Mouse (Mus musculus) urinary bladder, postnatal 36 days (tissue): ENCODE data around the gene Saxo2.

Source experiments
- DNase-seq, 2 experiments: peaks; one replicate each; pipeline ENCODE4 v3.0.0; 2022; ENCODE audit warnings: low spot score in 2 of 2, mixed read lengths in 1 of 2

Saxo2 gene

DNA sequence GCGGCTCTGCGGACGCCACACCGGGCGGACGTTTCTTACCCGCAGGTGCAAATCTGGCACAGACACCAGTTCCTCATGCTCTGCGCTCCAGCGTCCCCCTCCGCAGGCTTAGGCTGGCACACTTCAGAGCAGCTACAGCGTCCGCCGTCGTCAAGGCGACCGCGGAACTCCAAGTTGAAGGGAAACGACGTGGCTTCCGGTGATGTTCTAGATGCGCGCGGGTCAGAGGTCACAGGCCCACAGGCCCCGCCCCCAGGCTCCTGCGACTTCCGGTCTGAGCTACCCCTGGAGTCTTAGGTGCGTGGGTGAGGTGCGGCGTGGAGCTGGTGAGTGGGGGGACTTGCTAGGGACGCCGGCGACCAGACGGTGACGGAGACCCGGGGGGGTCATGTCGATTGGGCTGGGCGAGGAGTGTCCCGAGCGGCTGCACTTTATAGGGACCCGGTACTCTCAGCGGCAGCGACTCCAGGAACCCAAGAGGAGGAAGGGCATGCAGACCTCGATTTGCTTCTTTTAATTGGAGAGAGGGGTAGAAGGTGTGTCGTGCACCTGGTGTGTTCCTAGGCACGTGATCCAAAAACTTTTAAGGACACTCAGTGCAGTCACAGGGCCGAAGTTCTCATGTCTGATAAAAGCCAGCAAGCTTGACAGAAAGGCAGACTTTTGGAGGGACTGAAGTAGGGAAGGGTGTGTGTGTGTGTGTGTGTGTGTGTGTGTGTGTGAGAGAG, at the start of gene Saxo2, which contains the start of gene Efl1:
Gene Saxo2, minus strand, starts transcription at position 176 of the 728 bp plus-strand sequence.
Gene Efl1, plus strand, starts transcription at position 262 of the 728 bp plus-strand sequence.
- DNase-seq = peak; percentile 90 to 94

DNA sequence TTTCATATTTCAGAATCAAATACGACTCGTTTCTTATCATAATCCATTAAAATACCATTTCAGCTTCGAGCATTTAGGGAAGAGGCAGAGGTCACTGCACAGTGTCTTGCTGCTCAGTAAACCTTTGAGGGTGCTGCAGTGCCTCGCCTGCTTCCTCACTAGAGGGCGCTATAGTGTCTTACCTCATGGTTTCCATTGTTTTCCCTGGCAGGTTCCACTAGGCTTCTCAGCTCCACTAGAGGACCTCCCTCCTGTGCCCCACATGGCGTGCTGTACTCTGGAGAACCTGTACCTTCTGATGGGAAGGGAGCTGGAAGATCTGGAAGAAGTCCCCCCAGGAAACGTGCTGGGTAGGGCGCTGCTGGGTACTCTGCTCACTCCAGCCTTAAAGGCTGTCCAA, 49.3 kb upstream of the Saxo2 start:
- no peak for DNase-seq

DNA sequence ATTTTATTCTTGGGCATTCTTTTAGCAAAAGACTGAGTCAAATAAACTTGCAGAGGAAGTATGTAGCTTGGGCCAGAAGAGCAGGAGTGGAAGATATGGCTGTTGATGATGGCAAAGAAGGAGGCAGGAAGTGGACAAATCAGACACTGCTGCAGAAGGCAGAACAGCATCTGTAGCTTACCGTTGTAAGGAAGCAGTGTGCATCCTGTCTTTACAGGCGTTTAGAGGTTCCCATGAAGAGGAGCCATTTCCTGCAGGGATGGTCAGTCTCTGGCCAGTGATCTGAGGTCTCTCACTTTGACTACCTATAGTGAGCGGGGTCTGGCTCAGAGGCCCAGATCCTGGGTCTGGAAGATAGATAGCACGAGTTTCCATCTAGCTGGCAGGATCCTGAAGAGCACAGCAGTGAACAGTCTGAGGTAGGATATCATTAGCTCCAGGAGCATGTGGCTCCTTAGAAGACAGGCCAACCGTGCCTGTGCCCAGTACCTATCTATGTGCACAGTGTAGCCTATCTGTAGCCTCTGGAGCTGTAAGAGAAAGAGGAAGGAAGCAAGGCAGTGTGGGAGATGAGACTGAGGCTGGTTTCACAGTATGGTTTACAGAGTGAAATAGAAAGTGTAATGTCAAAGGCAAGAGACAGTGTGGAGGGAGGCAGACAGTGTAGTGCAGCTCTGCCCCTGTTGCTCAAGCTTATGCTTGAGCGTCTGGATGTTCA, 42.9 kb upstream of the Saxo2 start:
- DNase-seq = no peak

DNA sequence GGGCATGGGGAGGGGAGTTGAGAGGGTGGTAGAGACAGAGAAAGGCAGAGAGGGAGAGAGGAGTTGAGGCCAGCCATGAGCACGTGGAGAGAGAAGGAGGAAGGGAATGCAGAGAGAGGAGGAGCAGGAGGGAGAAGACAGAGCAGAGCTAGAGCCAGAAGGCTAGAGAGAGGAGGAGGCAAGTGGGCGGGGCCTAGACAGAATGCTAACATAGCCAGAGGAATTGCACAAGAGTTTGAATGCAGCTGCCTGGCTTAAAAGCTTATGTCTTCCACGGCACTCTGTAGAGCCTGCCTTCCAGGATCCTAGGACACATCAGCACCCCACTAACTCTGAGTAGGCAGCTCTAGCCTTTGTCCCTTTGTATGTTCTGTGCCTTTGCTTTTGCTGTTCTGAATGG, 40.4 kb upstream of the Saxo2 start:
- peak; percentile 38 to 70 for DNase-seq

DNA sequence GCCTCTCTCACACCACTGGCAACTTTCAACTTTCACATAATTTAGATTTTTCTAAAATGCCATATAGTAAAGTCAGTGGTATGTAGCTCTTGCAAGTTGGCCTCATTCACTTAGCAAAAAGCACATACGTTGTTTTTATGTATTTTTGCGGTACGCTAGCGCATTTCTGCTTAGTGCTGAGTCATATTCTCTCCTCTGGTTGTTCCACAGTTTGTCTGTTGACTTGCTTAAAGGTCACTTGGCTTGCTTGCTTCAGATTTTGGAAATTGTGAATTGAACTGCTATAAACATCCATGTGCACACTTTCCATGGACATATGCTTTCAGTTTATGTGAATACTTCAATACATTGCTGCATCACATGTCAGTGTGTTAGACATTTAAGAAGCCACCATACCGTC, 31.6 kb upstream of the Saxo2 start:
- no peak for DNase-seq

DNA sequence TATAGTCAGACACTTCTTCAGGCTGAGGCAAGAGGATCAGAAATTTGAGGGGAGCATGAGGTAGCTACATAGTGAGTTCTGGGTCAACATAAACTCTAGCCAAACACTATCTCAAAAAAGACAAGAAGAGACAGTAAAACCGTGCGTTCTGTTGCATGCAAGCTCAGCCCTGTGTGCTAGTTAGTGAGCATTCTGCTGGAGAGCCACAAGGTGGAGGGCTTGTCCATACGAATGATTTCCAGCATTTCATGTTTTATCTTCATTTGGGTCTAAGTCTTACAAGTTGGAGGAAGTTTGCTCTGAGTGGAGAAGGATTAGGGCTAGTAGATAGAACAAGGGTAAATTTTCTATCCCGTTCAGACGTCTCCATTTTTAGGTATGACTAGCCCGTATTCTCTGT, 28.5 kb upstream of the Saxo2 start:
- DNase-seq = no peak

DNA sequence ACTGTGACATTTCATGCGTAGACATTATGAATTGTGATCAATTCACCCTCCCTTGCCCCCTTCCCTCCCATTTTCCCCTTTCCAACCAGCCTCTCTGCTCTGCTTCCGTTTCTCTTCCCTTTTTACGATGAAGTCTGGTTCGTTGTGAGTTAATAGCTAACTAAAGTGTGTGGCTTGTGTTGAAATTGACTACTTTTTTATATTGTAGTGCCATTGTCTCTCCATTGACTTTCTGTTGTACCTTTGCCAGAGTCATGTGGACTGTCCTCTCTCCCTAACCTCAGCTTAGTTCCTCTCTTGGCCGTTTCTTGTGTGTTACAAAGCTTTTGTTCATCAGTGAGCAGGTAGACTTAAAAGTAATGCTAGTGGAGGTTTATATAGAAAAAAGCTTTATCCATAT, 27.7 kb upstream of the Saxo2 start:
- no peak for DNase-seq

DNA sequence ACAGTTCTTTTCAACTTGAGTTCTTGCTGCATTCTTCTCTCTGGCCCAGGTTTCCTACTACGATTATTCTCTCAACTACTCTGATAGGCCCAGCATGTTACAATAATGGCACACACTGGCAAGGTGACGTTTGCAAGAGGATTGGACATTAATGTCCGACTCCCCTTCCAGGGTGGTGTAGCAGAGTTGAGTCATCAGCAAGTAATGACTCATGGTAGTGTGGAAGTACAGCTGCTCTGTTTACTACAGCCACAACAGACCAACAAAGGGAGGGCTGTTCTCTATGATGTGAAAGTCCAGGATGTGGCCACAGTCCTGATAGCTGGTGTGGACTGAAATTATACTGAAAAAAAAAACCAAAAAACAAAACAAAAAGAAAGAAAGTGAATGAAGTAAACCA, 16.3 kb upstream of the Saxo2 start:
- DNase-seq = no peak

DNA sequence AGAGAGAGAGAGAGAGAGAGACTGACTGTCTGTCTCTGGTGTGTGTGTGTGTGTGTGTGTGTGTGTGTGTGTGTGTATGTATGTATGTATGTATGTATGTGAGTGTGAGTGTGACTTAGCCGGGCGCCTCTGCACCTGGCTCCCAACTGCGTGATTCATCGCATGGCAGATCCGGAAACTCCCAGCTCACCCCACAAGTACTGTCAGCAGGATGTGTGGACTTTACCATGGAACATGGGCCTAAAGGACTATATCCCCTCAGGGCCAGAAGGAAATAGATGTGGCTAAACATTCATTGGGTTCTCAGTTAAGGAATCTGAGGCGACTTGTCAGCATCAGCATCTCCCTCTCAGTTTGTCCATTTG, 735 bp upstream of the Saxo2 start:
- peak in 1 of 2 experiments; percentile 1 for DNase-seq

DNA sequence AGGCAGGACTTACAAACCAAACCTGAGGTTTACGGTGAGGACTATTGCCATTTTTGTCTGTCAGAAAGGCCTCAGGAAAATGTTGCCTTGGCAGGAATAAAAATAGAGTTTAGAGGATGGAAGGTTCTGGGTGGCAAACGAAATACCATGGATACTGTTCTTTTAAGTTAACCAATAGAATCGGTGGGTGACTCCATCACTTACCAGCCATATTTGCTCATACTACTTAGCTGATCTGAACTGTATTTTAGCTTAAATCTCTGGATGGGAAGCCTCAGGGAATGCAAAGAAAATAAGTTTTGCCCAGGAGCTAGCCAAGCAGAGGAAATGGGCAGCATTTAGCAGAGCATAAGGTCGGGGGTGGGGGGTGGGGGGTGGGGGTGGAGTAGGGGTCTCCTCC, 419 bp downstream of the Saxo2 start:
- no peak for DNase-seq

DNA sequence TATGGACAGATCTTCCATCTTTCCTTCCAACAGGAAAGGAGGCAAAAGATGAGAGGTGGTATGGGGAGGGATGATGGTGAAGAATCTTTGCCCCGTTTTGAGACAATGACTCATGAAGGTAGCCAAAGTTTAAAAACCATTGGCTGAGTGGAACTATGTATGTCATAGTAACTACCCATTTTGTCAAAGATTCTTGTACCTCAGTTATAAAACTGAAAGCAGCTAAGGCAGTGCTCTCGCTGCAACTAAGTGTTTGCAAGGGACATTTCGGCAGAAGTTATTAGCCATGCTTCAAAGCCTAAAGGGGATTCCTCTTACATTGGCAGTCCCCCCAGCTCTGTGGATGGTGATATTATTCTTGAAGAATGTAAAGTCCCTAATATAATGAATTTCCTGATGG, 1.1 kb downstream of the Saxo2 start:
- DNase-seq = no peak

DNA sequence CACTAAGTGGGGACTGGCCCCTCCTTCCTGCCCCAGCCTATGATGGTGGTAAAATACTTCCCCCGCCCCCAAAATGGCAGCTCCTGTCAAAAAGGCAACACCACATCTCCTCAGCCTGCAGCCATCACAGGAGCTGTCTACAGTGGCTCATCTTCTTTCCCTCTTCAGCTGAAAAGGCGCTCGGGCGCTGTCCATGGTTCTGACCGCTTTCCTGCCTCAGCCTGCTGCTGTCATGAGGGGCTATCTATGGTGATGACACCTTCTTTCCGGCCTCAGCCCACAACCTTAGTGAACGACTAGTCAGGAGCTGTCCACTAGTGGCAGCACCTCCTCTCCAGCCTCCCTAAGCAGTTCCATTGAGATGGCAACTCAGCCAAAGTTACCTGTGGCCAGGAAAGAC, 23.0 kb downstream of the Saxo2 start:
- no peak for DNase-seq

DNA sequence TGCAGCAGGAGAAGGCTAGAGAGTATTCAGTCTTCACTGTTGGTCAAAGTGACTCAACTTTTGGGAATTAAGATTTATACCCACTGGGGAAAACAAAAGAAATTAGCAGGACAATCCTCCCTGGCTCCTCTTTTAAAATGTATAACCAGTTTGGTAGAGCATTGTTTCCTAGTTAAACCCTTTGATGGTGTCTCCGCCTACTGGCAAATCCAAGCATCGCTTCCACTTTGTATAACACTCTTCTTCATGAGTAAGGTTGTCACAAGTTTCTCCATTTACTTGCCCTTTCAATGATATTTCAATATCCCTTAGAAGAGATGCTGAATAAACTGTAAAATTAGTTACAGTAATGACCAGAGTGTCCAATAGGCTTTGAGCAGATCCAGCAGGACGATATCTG, 38.7 kb downstream of the Saxo2 start:
- no peak for DNase-seq

DNA sequence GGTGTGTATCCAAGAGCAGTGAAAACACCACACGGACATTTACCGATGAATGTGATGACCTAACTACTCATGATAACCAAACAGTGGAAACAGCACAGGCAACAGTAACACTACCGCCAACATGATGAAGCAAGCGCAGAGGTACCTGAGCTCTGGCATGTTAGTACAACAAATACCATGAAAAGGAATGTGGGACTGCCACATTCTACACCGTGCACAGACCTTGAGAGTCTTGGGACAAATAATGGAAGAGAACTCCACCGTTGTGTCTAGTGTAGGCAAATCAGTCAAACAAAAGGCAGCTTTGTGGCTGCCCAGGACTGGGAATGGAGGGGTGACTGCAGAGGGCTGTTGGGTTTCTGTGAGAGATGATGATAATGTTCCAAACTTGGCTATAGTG, 42.9 kb downstream of the Saxo2 start:
- no peak for DNase-seq

DNA sequence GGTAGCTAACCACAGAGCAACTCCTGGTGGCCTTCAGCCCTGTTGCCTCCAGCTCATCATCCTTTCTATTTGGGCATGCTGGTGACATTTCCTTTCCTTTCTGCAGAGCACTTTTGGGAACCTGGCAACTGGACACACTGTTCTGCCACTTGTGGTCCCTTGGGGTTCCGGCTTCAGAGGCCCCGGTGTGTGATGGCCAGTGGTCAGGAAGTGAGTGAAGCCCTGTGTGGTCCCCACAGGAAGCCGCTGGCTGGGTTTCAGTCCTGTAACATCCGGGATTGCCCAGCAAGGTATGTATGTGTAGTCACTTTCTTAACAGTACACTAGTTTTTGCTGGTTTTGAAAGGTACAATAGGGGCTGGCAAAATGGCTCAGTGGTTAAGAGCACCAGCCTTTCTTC, 46.3 kb downstream of the Saxo2 start:
- no peak for DNase-seq

DNA sequence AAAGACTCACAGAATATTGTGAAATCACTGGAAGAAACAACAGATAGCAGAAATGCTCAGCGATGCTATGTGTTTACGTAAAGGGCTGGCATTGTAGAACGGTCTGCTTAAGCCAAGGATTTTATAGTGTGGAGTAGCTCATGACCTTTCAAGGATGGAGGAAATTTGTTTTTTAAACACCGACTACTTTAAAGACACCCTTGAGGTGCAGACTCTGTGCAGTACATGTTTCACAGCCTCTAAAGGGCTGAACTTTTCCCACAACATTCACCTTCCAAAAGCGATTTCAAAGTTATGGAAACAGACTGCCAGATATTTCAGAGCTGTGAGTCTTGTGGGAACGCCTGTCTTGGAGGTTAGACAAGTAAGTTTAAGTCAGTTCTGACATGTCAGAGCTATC, 57.4 kb downstream of the Saxo2 start:
- DNase-seq = no peak
